Mouse (Mus musculus): ENCODE data around the gene Arf1. TPM values are rescaled to one million over a fixed set of nuclear protein-coding genes. Genes with fewer than 3 reads are reported as not detected.

The Arf1 gene
- polyA plus RNA-seq, 1 experiment = 301 TPM

- TF ChIP-seq POLR2A (IDR thresholded peaks at IDR 0.05; ENCODE audit: borderline replicate concordance, low read depth, low read length) = no peak
- no peak for TF ChIP-seq CTCF (IDR thresholded peaks at IDR 0.05; ENCODE audit: low read depth, low read length)
- Histone ChIP-seq H3K27ac (ENCODE audit: insufficient read depth, low read depth, low read length) (no peak overlapping the region), H3K4me3 (ENCODE audit: insufficient read depth, low read length) (no peak overlapping the region), H3K4me1 (ENCODE audit: control insufficient read depth, insufficient read depth, low read length) (no peaks in the 10 kb centered on the region)
Measured at GRCm38 (mm10) chr11:59259647-59260046, 31.6 kb upstream of the Arf1 start.

DNA sequence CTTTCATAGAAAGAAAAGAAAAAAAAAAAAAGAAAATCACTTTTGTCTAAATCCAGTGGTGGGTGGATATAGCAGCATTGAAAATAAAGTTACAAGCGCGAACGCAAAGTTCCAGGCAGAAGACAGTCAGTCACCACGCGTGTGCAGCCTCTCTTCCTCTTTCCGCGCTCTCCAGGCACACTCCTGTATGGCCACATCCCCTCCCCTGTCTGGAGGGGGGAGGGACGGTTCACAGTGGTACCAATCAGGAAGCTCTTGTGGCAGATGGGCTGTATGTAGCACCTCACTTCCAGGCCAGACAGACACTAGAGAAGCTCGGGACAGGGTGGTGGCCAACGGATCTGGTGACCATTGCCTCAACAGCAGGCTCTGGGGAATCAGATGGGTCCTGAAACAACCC is 20.0 kb upstream of the Arf1 start:
- no peak overlapping the region for H3K27ac ChIP-seq (ENCODE audit: insufficient read depth, low read depth, low read length)
- TF ChIP-seq POLR2A (IDR thresholded peaks at IDR 0.05; ENCODE audit: borderline replicate concordance, low read depth, low read length) (no peak), CTCF (IDR thresholded peaks at IDR 0.05; ENCODE audit: low read depth, low read length) (no peak)
- no peak overlapping the region for H3K4me3 ChIP-seq (ENCODE audit: insufficient read depth, low read length)
- no peaks in the 10 kb centered on the region for H3K4me1 ChIP-seq (ENCODE audit: control insufficient read depth, insufficient read depth, low read length)

GRCm38 (mm10) chr11:59243856-59244255 is 15.8 kb upstream of the Arf1 start:
- H3K4me1 ChIP-seq (ENCODE audit: control insufficient read depth, insufficient read depth, low read length) = no peaks in the 10 kb centered on the region
- no peak overlapping the region for H3K4me3 ChIP-seq (ENCODE audit: insufficient read depth, low read length)
- TF ChIP-seq POLR2A (IDR thresholded peaks at IDR 0.05; ENCODE audit: borderline replicate concordance, low read depth, low read length) = no peak
- no peak for TF ChIP-seq CTCF (IDR thresholded peaks at IDR 0.05; ENCODE audit: low read depth, low read length)

GRCm38 (mm10) chr11:59241841-59242240 is 13.8 kb upstream of the Arf1 start:
- Histone ChIP-seq H3K4me1 (ENCODE audit: control insufficient read depth, insufficient read depth, low read length) (no peaks in the 10 kb centered on the region), H3K27ac (ENCODE audit: insufficient read depth, low read depth, low read length) (no peak overlapping the region)
- TF ChIP-seq POLR2A (IDR thresholded peaks at IDR 0.05; ENCODE audit: borderline replicate concordance, low read depth, low read length) = no peak
- TF ChIP-seq CTCF (IDR thresholded peaks at IDR 0.05; ENCODE audit: low read depth, low read length) = no peak

More at GRCm38 (mm10) chr11:59243856-59244255, 15.8 kb upstream of the Arf1 start:
- no peak overlapping the region for H3K27ac ChIP-seq (ENCODE audit: insufficient read depth, low read depth, low read length)

DNA sequence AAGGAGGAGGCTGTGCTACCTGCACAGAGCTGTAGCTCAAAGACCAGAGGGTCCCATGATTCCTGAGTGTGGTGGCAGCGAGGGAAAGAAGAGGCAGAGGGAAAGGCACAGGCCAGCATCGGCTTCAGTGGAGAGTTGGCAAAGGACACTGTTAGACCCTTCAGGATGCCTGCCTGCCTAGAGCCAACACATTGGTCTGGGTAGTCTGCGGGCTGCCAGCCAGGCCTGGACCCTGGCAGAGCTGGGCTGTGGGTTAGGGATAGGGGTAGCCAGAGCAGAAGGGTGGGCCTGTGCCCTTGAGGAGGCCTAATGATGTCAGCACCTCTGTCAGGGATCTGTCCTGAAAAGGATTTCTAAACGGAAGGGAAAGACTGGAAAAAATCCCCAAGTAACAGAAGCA is 11.7 kb upstream of the Arf1 start:
- Histone ChIP-seq H3K4me3 (ENCODE audit: insufficient read depth, low read length) (no peak overlapping the region), H3K27ac (ENCODE audit: insufficient read depth, low read depth, low read length) (no peak overlapping the region), H3K4me1 (ENCODE audit: control insufficient read depth, insufficient read depth, low read length) (no peaks in the 10 kb centered on the region)
- TF ChIP-seq CTCF (IDR thresholded peaks at IDR 0.05; ENCODE audit: low read depth, low read length) (no peak), POLR2A (IDR thresholded peaks at IDR 0.05; ENCODE audit: borderline replicate concordance, low read depth, low read length) (no peak)

More at GRCm38 (mm10) chr11:59241841-59242240, 13.8 kb upstream of the Arf1 start:
- H3K4me3 ChIP-seq (ENCODE audit: insufficient read depth, low read length) = no peak overlapping the region

GRCm38 (mm10) chr11:59239428-59239785 is 11.3 kb upstream of the Arf1 start:
- TF ChIP-seq POLR2A (IDR thresholded peaks at IDR 0.05; ENCODE audit: borderline replicate concordance, low read depth, low read length) (no peak), CTCF (IDR thresholded peaks at IDR 0.05; ENCODE audit: low read depth, low read length) (no peak)
- no peak overlapping the region for H3K27ac ChIP-seq (ENCODE audit: insufficient read depth, low read depth, low read length)
- no peak overlapping the region for H3K4me3 ChIP-seq (ENCODE audit: insufficient read depth, low read length)
- no peaks in the 10 kb centered on the region for H3K4me1 ChIP-seq (ENCODE audit: control insufficient read depth, insufficient read depth, low read length)

GRCm38 (mm10) chr11:59238525-59239427 is 10.7 kb upstream of the Arf1 start:
- TF ChIP-seq CTCF (IDR thresholded peaks at IDR 0.05; ENCODE audit: low read depth, low read length) (peak; percentile 54), POLR2A (IDR thresholded peaks at IDR 0.05; ENCODE audit: borderline replicate concordance, low read depth, low read length) (no peak)
- Histone ChIP-seq H3K4me1 (ENCODE audit: control insufficient read depth, insufficient read depth, low read length) (no peaks in the 10 kb centered on the region), H3K4me3 (ENCODE audit: insufficient read depth, low read length) (no peak overlapping the region), H3K27ac (ENCODE audit: insufficient read depth, low read depth, low read length) (no peak overlapping the region)

DNA sequence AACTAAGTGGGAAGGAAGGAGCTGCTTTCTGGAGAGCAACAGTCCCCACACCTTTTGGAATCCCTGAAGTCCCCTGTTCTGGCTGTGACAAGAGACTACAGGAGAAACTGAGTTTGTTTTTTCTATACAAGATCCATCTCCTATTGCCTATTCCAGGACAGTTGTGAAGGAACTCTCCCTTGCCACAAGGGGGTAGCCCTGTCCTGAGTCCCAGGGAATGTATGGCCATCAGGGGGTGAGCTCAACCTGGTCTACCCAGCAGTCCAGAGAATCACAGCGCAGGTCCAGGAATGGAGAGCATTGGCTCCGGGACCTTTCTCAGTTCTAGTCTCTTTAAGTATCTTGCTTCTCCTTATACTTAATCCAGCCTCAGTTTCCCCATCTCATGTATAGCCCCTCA is 4.7 kb upstream of the Arf1 start:
- H3K4me1 ChIP-seq (ENCODE audit: control insufficient read depth, insufficient read depth, low read length) = peaks cover 8% of the 10 kb centered on the region
- TF ChIP-seq POLR2A (IDR thresholded peaks at IDR 0.05; ENCODE audit: borderline replicate concordance, low read depth, low read length) (no peak), CTCF (IDR thresholded peaks at IDR 0.05; ENCODE audit: low read depth, low read length) (no peak)
- H3K27ac ChIP-seq (ENCODE audit: insufficient read depth, low read depth, low read length) = no peak overlapping the region
- no peak overlapping the region for H3K4me3 ChIP-seq (ENCODE audit: insufficient read depth, low read length)

DNA sequence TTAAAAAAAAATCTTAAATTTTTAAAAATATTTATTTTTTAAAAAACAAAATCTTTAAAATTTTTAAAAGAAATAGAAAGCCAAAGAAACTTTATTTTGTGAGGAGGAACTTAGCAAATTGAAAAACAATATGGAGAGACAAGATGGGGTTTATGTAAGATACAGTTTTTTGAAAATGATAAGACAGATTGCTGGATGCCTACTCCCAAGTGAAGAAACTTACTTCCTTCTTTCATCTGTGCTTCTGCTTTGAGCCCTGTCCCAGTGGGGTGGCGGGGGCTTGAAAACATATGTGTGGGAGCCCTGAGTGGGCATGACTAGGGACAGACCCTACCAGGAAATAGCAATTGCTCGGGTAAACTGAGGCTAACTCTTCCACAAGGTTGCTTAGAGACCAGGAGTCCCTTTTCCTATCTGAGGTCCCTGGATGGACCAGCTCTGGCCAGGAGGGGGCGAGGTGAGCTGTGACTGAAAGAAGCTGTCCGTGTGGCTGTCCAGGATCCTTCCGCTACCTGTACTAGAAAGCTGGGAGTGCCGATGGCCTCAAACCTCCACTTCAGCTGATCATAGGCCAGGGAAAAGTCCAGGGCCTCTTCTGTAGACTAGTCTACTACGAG is 2.2 kb upstream of the Arf1 start:
- Histone ChIP-seq H3K27ac (ENCODE audit: insufficient read depth, low read depth, low read length) (peak overlapping the region; percentile 35), H3K4me1 (ENCODE audit: control insufficient read depth, insufficient read depth, low read length) (peaks cover 17% of the 10 kb centered on the region), H3K4me3 (ENCODE audit: insufficient read depth, low read length) (no peak overlapping the region)
- TF ChIP-seq CTCF (IDR thresholded peaks at IDR 0.05; ENCODE audit: low read depth, low read length) (peak; percentile 84), POLR2A (IDR thresholded peaks at IDR 0.05; ENCODE audit: borderline replicate concordance, low read depth, low read length) (no peak)

DNA sequence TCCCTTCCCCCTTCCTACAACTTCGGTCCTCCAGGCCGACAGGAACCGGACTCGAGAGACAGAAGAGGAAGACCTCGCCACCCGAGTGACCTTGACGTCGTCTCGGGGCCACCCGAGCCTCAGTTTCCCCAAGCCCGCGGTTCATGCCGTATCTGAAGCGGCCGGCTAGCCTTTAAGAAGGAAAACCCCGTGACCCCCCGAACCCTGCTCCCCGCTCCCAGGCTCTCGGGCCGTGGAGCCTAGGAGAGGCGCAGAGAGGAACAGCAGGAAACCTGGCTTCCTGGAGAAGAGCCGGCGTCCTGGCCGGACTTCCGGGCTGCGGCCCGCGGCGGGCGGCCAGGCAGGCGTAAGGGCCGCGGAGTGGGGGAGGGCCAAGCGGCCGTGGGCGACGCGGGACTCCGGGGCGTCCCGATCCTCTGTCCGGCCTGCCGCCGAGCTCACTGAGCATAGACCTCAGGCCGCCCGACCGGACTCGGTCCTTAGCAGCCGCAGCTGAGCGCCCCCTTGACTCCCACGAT is 407 bp downstream of the Arf1 start:
- no peak for TF ChIP-seq CTCF (IDR thresholded peaks at IDR 0.05; ENCODE audit: low read depth, low read length)
- TF ChIP-seq POLR2A (IDR thresholded peaks at IDR 0.05; ENCODE audit: borderline replicate concordance, low read depth, low read length) = no peak
- Histone ChIP-seq H3K4me1 (ENCODE audit: control insufficient read depth, insufficient read depth, low read length) (peaks cover 38% of the 10 kb centered on the region), H3K4me3 (ENCODE audit: insufficient read depth, low read length) (peak overlapping the region; percentile 92), H3K27ac (ENCODE audit: insufficient read depth, low read depth, low read length) (peak overlapping the region; percentile 95)
